Comparison of ENCODE assay signal across 18 mouse cellular contexts in genomic region chr3:17547559-17548059, GRCm38 (mm10).
"Had no signal": no experiment of that assay in that cellular context is flagged by ENCODE, and none has a peak within 500 bp of the region (broad histone marks: within the 10 kb centered on the region; RNA-seq: fewer than 3 reads in every experiment).

No protein-coding gene starts in this region.

- H3K4me3 ChIP-seq: layer of hippocampus, adult 2 months; limb, embryonic 10.5 days; limb, embryonic 13.5 days; liver, embryonic 12.5 days; liver, embryonic 15.5 days; lung, embryonic 15.5 days; megakaryocyte, embryonic 14.5 days had no signal

- H3K27me3 ChIP-seq: limb, embryonic 13.5 days; liver, embryonic 12.5 days; liver, embryonic 15.5 days; lung, embryonic 15.5 days; megakaryocyte, embryonic 14.5 days had no signal

- H3K4me2 ChIP-seq: limb, embryonic 13.5 days; liver, embryonic 12.5 days; liver, embryonic 15.5 days; lung, embryonic 15.5 days had no signal

- H3K4me1 ChIP-seq: limb, embryonic 10.5 days; limb, embryonic 13.5 days; liver, embryonic 12.5 days; liver, embryonic 15.5 days; lung, embryonic 15.5 days; megakaryocyte, embryonic 14.5 days had no signal

- H3K27ac ChIP-seq: kidney, postnatal 0 days; layer of hippocampus, adult 2 months; limb, embryonic 10.5 days; limb, embryonic 13.5 days; liver, embryonic 12.5 days; liver, embryonic 15.5 days; lung, embryonic 15.5 days had no signal

- H3K36me3 ChIP-seq: limb, embryonic 10.5 days; limb, embryonic 13.5 days; liver, embryonic 12.5 days; liver, embryonic 15.5 days; lung, embryonic 15.5 days had no signal

- DNase-seq: kidney, adult 2 months; kidney, postnatal 25 days; layer of hippocampus, adult 9-11 months; liver; lung, adult 18-20 months; lung, postnatal 10 days; lung, postnatal 36 days; thymus, adult 18-20 months; thymus, postnatal 36 days had no signal

- ATAC-seq: intestine, postnatal 0 days; liver, embryonic 12.5 days had no signal

- H3K9me3 ChIP-seq: limb, embryonic 10.5 days; limb, embryonic 13.5 days; liver, embryonic 12.5 days; liver, embryonic 15.5 days; lung, embryonic 15.5 days; megakaryocyte, embryonic 14.5 days had no signal

- H3K9ac ChIP-seq: limb, embryonic 13.5 days; liver, embryonic 12.5 days; liver, embryonic 15.5 days; lung, embryonic 15.5 days had no signal
